Mouse (Mus musculus) thymus, postnatal 14 days (tissue): ENCODE data around the gene Gnmt.
A peak's percentile ranks its signal among the peaks of the same experiment; 100 is the strongest.
"Not testable (repeated sequence)": the region's sequence is repeated elsewhere in the genome, so short reads cannot be mapped to it uniquely, and the experiment has no call there.

Experiments used
- DNase-seq: peaks from one replicate; pipeline ENCODE4 v3.0.0; 2021

The Gnmt gene

GRCm38 (mm10) chr17:46728904-46729318 lies at the start of gene Gnmt:
Gene Gnmt, minus strand, starts transcription at chr17:46729168.
- DNase-seq, result no peak

GRCm38 (mm10) chr17:46776087-46776486 lies 47.1 kb upstream of the Gnmt start:
- no peak for DNase-seq

GRCm38 (mm10) chr17:46775070-46775469 lies 46.1 kb upstream of the Gnmt start:
- no peak for DNase-seq

- no peak for DNase-seq
Measured at GRCm38 (mm10) chr17:46774131-46774472, 45.1 kb upstream of the Gnmt start.

GRCm38 (mm10) chr17:46773278-46774130 lies 44.5 kb upstream of the Gnmt start:
- DNase-seq, result peak; percentile 19

GRCm38 (mm10) chr17:46772404-46773277 lies 43.7 kb upstream of the Gnmt start, which contains the start of gene 2310039H08Rik:
Gene 2310039H08Rik, plus strand, starts transcription at chr17:46772635.
- DNase-seq, result peak; percentile 85

- DNase-seq, result no peak
Measured at GRCm38 (mm10) chr17:46772038-46772403, 43.1 kb upstream of the Gnmt start.

GRCm38 (mm10) chr17:46771616-46772015 lies 42.6 kb upstream of the Gnmt start:
- peak; percentile 27 for DNase-seq

GRCm38 (mm10) chr17:46771025-46771424 lies 42.1 kb upstream of the Gnmt start:
- peak; percentile 25 for DNase-seq

- DNase-seq, result no peak
Measured at GRCm38 (mm10) chr17:46770546-46770945, 41.6 kb upstream of the Gnmt start.

- peak; percentile 88 for DNase-seq
Measured at GRCm38 (mm10) chr17:46767868-46768267, 38.9 kb upstream of the Gnmt start.

- DNase-seq, result not testable (repeated sequence)
Measured at GRCm38 (mm10) chr17:46764916-46765315, 35.9 kb upstream of the Gnmt start.

GRCm38 (mm10) chr17:46763544-46763943 lies 34.6 kb upstream of the Gnmt start, which contains the start of gene Ptcra:
Gene Ptcra, minus strand, starts transcription at chr17:46763712.
- peak; percentile 81 for DNase-seq

- DNase-seq, result no peak
Measured at GRCm38 (mm10) chr17:46758753-46759152, 29.8 kb upstream of the Gnmt start.

- DNase-seq, result peak; percentile 98
Measured at GRCm38 (mm10) chr17:46751794-46752556, 23.0 kb upstream of the Gnmt start, which contains the start of gene Cnpy3. Gene Cnpy3, minus strand, starts transcription at chr17:46752214.

GRCm38 (mm10) chr17:46751056-46751793 lies 22.3 kb upstream of the Gnmt start:
- no peak for DNase-seq

GRCm38 (mm10) chr17:46750580-46750979 lies 21.6 kb upstream of the Gnmt start:
- DNase-seq, result no peak

- DNase-seq, result no peak
Measured at GRCm38 (mm10) chr17:46749282-46749681, 20.3 kb upstream of the Gnmt start.

GRCm38 (mm10) chr17:46747806-46748205 lies 18.8 kb upstream of the Gnmt start:
- DNase-seq, result no peak

GRCm38 (mm10) chr17:46747234-46747633 lies 18.3 kb upstream of the Gnmt start:
- no peak for DNase-seq

- DNase-seq, result no peak
Measured at GRCm38 (mm10) chr17:46745506-46745905, 16.5 kb upstream of the Gnmt start.

GRCm38 (mm10) chr17:46742986-46743385 lies 14.0 kb upstream of the Gnmt start:
- no peak for DNase-seq
